Mouse (Mus musculus) bone marrow, adult 2 months (tissue): Measurements from ENCODE around the gene Msrb3.

Experiments used
- CTCF ChIP-seq: fragments of 200-500 bp; IDR thresholded peaks from 2 replicates; pipeline ENCODE4 v1.5.1; 2011; ENCODE audit warnings: low read length, control low read depth; ENCODE audit not compliant: control insufficient read depth, insufficient read depth
- POLR2A ChIP-seq: fragments of 200-500 bp; IDR thresholded peaks from 2 replicates; pipeline ENCODE4 v1.6.1; 2011; ENCODE audit warnings: low read depth, mild to moderate bottlenecking, control low read depth, low read length, borderline replicate concordance; ENCODE audit not compliant: control insufficient read depth

DNA sequence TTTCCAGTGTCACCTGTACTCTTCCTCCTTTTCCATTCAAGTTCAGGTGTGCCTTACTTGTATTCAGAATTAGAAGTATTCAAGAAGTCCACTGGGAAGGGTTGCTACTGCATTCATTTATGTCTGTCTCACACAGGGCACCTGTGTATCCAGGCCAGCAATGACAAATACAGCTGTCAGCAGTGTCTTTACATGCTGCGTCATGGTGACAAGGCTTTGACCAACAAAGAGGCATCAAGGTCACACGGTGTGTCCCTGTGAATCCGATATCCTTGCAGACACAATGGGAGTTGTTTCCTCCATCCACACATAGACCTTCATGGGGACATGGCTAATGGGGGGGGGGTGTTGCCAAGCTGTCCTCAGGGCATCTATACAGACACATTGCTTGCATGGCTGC lies 121.4 kb downstream of the Msrb3 start:
- TF ChIP-seq POLR2A (no peak), CTCF (no peak)
